Mouse (Mus musculus): Measurements from ENCODE around the gene Oprl1. TPM values are rescaled to one million over a fixed set of nuclear protein-coding genes. Genes with fewer than 3 reads are reported as not detected.

Gene Oprl1
- polyA plus RNA-seq, 1 experiment from 2014 or later = 1.9 TPM

- Histone ChIP-seq H3K4me1 (peaks cover 28% of the 10 kb centered on the region), H3K9me3 (replicated peaks) (no peaks in the 10 kb centered on the region), H3K4me2 (peak within 1 kb of the TSS; percentile 91), H3K27ac (peak within 1 kb of the TSS; percentile 74), H3K9ac (peak within 1 kb of the TSS; percentile 78), H3K36me3 (no peaks in the 10 kb centered on the region), H3K4me3 (replicated peaks) (peak within 1 kb of the TSS; percentile 71), H3K27me3 (no peaks in the 10 kb centered on the region)
- ATAC-seq (replicated peaks; ENCODE audit: low FRiP score) = peak; percentile 59
- WGBS = under 1% methylated on average over 67 of the region's 69 CpGs
These were observed 34.7 kb upstream of the Oprl1 start, which contains the start of gene Tcea2 for GRCm38 (mm10) chr2:181679951-181680715. Gene Tcea2 (plus strand): TSS chr2:181680310.

- H3K9me3 ChIP-seq (replicated peaks) = no peaks in the 10 kb centered on the region
- H3K36me3 ChIP-seq = no peaks in the 10 kb centered on the region
- H3K27ac ChIP-seq = peak overlapping the region; percentile 52
- H3K27me3 ChIP-seq = no peaks in the 10 kb centered on the region
- peaks cover 22% of the 10 kb centered on the region for H3K4me1 ChIP-seq
- peak overlapping the region; percentile 71 for H3K4me3 ChIP-seq (replicated peaks)
- H3K4me2 ChIP-seq = peak overlapping the region; percentile 91
- peak; percentile 16 for ATAC-seq (replicated peaks; ENCODE audit: low FRiP score)
- WGBS = 14% methylated on average over 7 of the region's 7 CpGs
- H3K9ac ChIP-seq = peak overlapping the region; percentile 78
These were observed 34.1 kb upstream of the Oprl1 start for GRCm38 (mm10) chr2:181680716-181681117.

GRCm38 (mm10) chr2:181681978-181682377 is 32.8 kb upstream of the Oprl1 start:
- no peaks in the 10 kb centered on the region for H3K9me3 ChIP-seq (replicated peaks)
- no peak overlapping the region for H3K4me3 ChIP-seq (replicated peaks)
- no peak overlapping the region for H3K4me2 ChIP-seq
- WGBS = 93% methylated on average over 1 of the region's 1 CpGs
- H3K27ac ChIP-seq = no peak overlapping the region
- H3K4me1 ChIP-seq = peaks cover 16% of the 10 kb centered on the region
- no peak for ATAC-seq (replicated peaks; ENCODE audit: low FRiP score)
- H3K9ac ChIP-seq = no peak overlapping the region
- no peaks in the 10 kb centered on the region for H3K27me3 ChIP-seq
- H3K36me3 ChIP-seq = peaks cover 11% of the 10 kb centered on the region

- Histone ChIP-seq H3K4me2 (no peak overlapping the region), H3K36me3 (peaks cover 25% of the 10 kb centered on the region), H3K9me3 (replicated peaks) (no peaks in the 10 kb centered on the region), H3K27ac (no peak overlapping the region), H3K4me1 (peaks cover 16% of the 10 kb centered on the region), H3K9ac (no peak overlapping the region), H3K27me3 (no peaks in the 10 kb centered on the region), H3K4me3 (replicated peaks) (no peak overlapping the region)
- no peak for ATAC-seq (replicated peaks; ENCODE audit: low FRiP score)
- 64% methylated on average over 4 of the region's 4 CpGs for WGBS
These were observed 31.4 kb upstream of the Oprl1 start for GRCm38 (mm10) chr2:181683381-181683780.

- Histone ChIP-seq H3K4me3 (replicated peaks) (no peak overlapping the region), H3K4me2 (no peak overlapping the region), H3K4me1 (peaks cover 11% of the 10 kb centered on the region), H3K36me3 (peaks cover 38% of the 10 kb centered on the region), H3K27me3 (no peaks in the 10 kb centered on the region), H3K9me3 (replicated peaks) (no peaks in the 10 kb centered on the region), H3K27ac (no peak overlapping the region), H3K9ac (no peak overlapping the region)
- WGBS = 89% methylated on average over 1 of the region's 1 CpGs
- ATAC-seq (replicated peaks; ENCODE audit: low FRiP score) = no peak
These were observed 30.1 kb upstream of the Oprl1 start for GRCm38 (mm10) chr2:181684713-181685112.

- Histone ChIP-seq H3K27me3 (no peaks in the 10 kb centered on the region), H3K36me3 (peaks cover 46% of the 10 kb centered on the region), H3K4me2 (no peak overlapping the region), H3K4me3 (replicated peaks) (no peak overlapping the region), H3K9ac (no peak overlapping the region), H3K4me1 (peaks cover 8% of the 10 kb centered on the region), H3K27ac (no peak overlapping the region), H3K9me3 (replicated peaks) (no peaks in the 10 kb centered on the region)
- ATAC-seq (replicated peaks; ENCODE audit: low FRiP score) = no peak
- 94% methylated on average over 4 of the region's 4 CpGs for WGBS
These were observed 29.1 kb upstream of the Oprl1 start for GRCm38 (mm10) chr2:181685686-181686085.

- Histone ChIP-seq H3K4me2 (no peak overlapping the region), H3K4me1 (peaks cover 6% of the 10 kb centered on the region), H3K9me3 (replicated peaks) (no peaks in the 10 kb centered on the region), H3K27me3 (no peaks in the 10 kb centered on the region), H3K27ac (no peak overlapping the region), H3K9ac (no peak overlapping the region), H3K4me3 (replicated peaks) (no peak overlapping the region), H3K36me3 (peaks cover 46% of the 10 kb centered on the region)
- WGBS = 92% methylated on average over 8 of the region's 8 CpGs
- ATAC-seq (replicated peaks; ENCODE audit: low FRiP score) = no peak
These were observed 27.2 kb upstream of the Oprl1 start for GRCm38 (mm10) chr2:181687586-181687985.

- H3K27me3 ChIP-seq = no peaks in the 10 kb centered on the region
- H3K9me3 ChIP-seq (replicated peaks) = no peaks in the 10 kb centered on the region
- no peak overlapping the region for H3K4me2 ChIP-seq
- WGBS = 88% methylated on average over 10 of the region's 10 CpGs
- H3K36me3 ChIP-seq = peaks cover 46% of the 10 kb centered on the region
- no peak overlapping the region for H3K9ac ChIP-seq
- H3K27ac ChIP-seq = no peak overlapping the region
- no peak for ATAC-seq (replicated peaks; ENCODE audit: low FRiP score)
- H3K4me1 ChIP-seq = peaks cover 20% of the 10 kb centered on the region
- no peak overlapping the region for H3K4me3 ChIP-seq (replicated peaks)
These were observed 25.2 kb upstream of the Oprl1 start for GRCm38 (mm10) chr2:181689466-181690160.

GRCm38 (mm10) chr2:181691083-181691482 is 23.7 kb upstream of the Oprl1 start:
- no peak for ATAC-seq (replicated peaks; ENCODE audit: low FRiP score)
- H3K9ac ChIP-seq = no peak overlapping the region
- peaks cover 22% of the 10 kb centered on the region for H3K4me1 ChIP-seq
- H3K27ac ChIP-seq = no peak overlapping the region
- H3K9me3 ChIP-seq (replicated peaks) = no peaks in the 10 kb centered on the region
- no peak overlapping the region for H3K4me3 ChIP-seq (replicated peaks)
- WGBS = 91% methylated on average over 6 of the region's 6 CpGs
- H3K27me3 ChIP-seq = no peaks in the 10 kb centered on the region; the same call in 1 of the 2 replicates
- peaks cover 44% of the 10 kb centered on the region for H3K36me3 ChIP-seq
- 0 out of 2 replicates have a peak overlapping the region, but pooled peaks have one; percentile 14 for H3K4me2 ChIP-seq

- H3K27me3 ChIP-seq = no peaks in the 10 kb centered on the region; the same call in 1 of the 2 replicates
- no peak for ATAC-seq (replicated peaks; ENCODE audit: low FRiP score)
- H3K4me3 ChIP-seq (replicated peaks) = no peak overlapping the region
- no peaks in the 10 kb centered on the region for H3K9me3 ChIP-seq (replicated peaks)
- no peak overlapping the region for H3K27ac ChIP-seq
- H3K4me1 ChIP-seq = peaks cover 22% of the 10 kb centered on the region
- no peak overlapping the region for H3K9ac ChIP-seq
- 0 out of 2 replicates have a peak overlapping the region, but pooled peaks have one; percentile 14 for H3K4me2 ChIP-seq
- peaks cover 39% of the 10 kb centered on the region for H3K36me3 ChIP-seq
- WGBS = 89% methylated on average over 4 of the region's 4 CpGs
These were observed 23.2 kb upstream of the Oprl1 start for GRCm38 (mm10) chr2:181691571-181691970.

- Histone ChIP-seq H3K4me1 (peaks cover 22% of the 10 kb centered on the region), H3K27ac (no peak overlapping the region), H3K36me3 (peaks cover 31% of the 10 kb centered on the region), H3K27me3 (no peaks in the 10 kb centered on the region; the same call in 1 of the 2 replicates), H3K4me2 (peak overlapping the region; percentile 93), H3K4me3 (replicated peaks) (0 out of 2 replicates have a peak overlapping the region, but pooled peaks have one; percentile 78), H3K9me3 (replicated peaks) (no peaks in the 10 kb centered on the region), H3K9ac (no peak overlapping the region)
- no peak for ATAC-seq (replicated peaks; ENCODE audit: low FRiP score)
- 87% methylated on average over 3 of the region's 3 CpGs for WGBS
These were observed 22.5 kb upstream of the Oprl1 start for GRCm38 (mm10) chr2:181692304-181692703.

All from kidney, embryonic 15.5 days (tissue).